Mouse (Mus musculus): ENCODE measurements around the gene Gnmt. TPM values are rescaled to one million over a fixed set of nuclear protein-coding genes. Genes with fewer than 3 reads are reported as not detected.

Gene Gnmt
- polyA plus RNA-seq, 1 experiment from 2014 or later, result 1.2 TPM

GRCm38 (mm10) chr17:46691390-46691789 lies 37.6 kb downstream of the Gnmt start:
- peaks cover 24% of the 10 kb centered on the region for H3K36me3 ChIP-seq (ENCODE audit: control insufficient read depth, insufficient read depth, low read length)
- WGBS, result 96% methylated on average over 2 of the region's 2 CpGs

GRCm38 (mm10) chr17:46690665-46691064 lies 38.3 kb downstream of the Gnmt start:
- H3K27me3 ChIP-seq (replicated peaks; ENCODE audit: control insufficient read depth, insufficient read depth, low read length), result no peaks in the 10 kb centered on the region
- no peak for DNase-seq (ENCODE audit: low spot score)
- no peak for ATAC-seq (ENCODE audit: low read depth)
- WGBS, result 95% methylated on average over 12 of the region's 12 CpGs
- no peaks in the 10 kb centered on the region for H3K9me3 ChIP-seq (ENCODE audit: control insufficient read depth, low read length)
- no peak overlapping the region for H3K4me3 ChIP-seq (ENCODE audit: low read depth, low read length)
- H3K27ac ChIP-seq (replicated peaks; ENCODE audit: low read depth, low read length), result no peak overlapping the region
- H3K4me2 ChIP-seq (ENCODE audit: low read depth, low read length), result no peak overlapping the region
- H3K4me1 ChIP-seq (ENCODE audit: control insufficient read depth, insufficient read depth, low read length), result no peaks in the 10 kb centered on the region
- H3K9ac ChIP-seq (ENCODE audit: low read depth, low read length), result no peak overlapping the region
- H3K36me3 ChIP-seq (ENCODE audit: control insufficient read depth, insufficient read depth, low read length), result peaks cover 32% of the 10 kb centered on the region

More at GRCm38 (mm10) chr17:46691390-46691789, 37.6 kb downstream of the Gnmt start:
- Histone ChIP-seq H3K4me2 (ENCODE audit: low read depth, low read length) (no peak overlapping the region), H3K9ac (ENCODE audit: low read depth, low read length) (no peak overlapping the region), H3K9me3 (ENCODE audit: control insufficient read depth, low read length) (no peaks in the 10 kb centered on the region), H3K27me3 (replicated peaks; ENCODE audit: control insufficient read depth, insufficient read depth, low read length) (no peaks in the 10 kb centered on the region), H3K4me3 (ENCODE audit: low read depth, low read length) (no peak overlapping the region), H3K27ac (replicated peaks; ENCODE audit: low read depth, low read length) (no peak overlapping the region), H3K4me1 (ENCODE audit: control insufficient read depth, insufficient read depth, low read length) (no peaks in the 10 kb centered on the region)
- no peak for DNase-seq (ENCODE audit: low spot score)
- ATAC-seq (ENCODE audit: low read depth), result no peak

- no peak for ATAC-seq (ENCODE audit: low read depth)
- Histone ChIP-seq H3K9ac (ENCODE audit: low read depth, low read length) (no peak overlapping the region), H3K4me1 (ENCODE audit: control insufficient read depth, insufficient read depth, low read length) (peaks cover 7% of the 10 kb centered on the region; the same call in 1 of the 2 replicates), H3K27me3 (replicated peaks; ENCODE audit: control insufficient read depth, insufficient read depth, low read length) (no peaks in the 10 kb centered on the region), H3K4me2 (ENCODE audit: low read depth, low read length) (no peak overlapping the region), H3K4me3 (ENCODE audit: low read depth, low read length) (no peak overlapping the region), H3K27ac (replicated peaks; ENCODE audit: low read depth, low read length) (no peak overlapping the region), H3K36me3 (ENCODE audit: control insufficient read depth, insufficient read depth, low read length) (peaks cover 63% of the 10 kb centered on the region), H3K9me3 (ENCODE audit: control insufficient read depth, low read length) (no peaks in the 10 kb centered on the region)
- DNase-seq (ENCODE audit: low spot score), result no peak
- 93% methylated on average over 6 of the region's 6 CpGs for WGBS
Observed at GRCm38 (mm10) chr17:46685913-46686312, 43.1 kb downstream of the Gnmt start.

- H3K4me1 ChIP-seq (ENCODE audit: control insufficient read depth, insufficient read depth, low read length), result peaks cover 17% of the 10 kb centered on the region
- peaks cover 59% of the 10 kb centered on the region for H3K36me3 ChIP-seq (ENCODE audit: control insufficient read depth, insufficient read depth, low read length)
- H3K4me3 ChIP-seq (ENCODE audit: low read depth, low read length), result no peak overlapping the region
- H3K27ac ChIP-seq (replicated peaks; ENCODE audit: low read depth, low read length), result no peak overlapping the region
- 88% methylated on average over 15 of the region's 16 CpGs for WGBS
- no peaks in the 10 kb centered on the region for H3K9me3 ChIP-seq (ENCODE audit: control insufficient read depth, low read length)
- ATAC-seq (ENCODE audit: low read depth), result no peak
- H3K9ac ChIP-seq (ENCODE audit: low read depth, low read length), result no peak overlapping the region
- no peak overlapping the region for H3K4me2 ChIP-seq (ENCODE audit: low read depth, low read length)
- no peak for DNase-seq (ENCODE audit: low spot score)
- H3K27me3 ChIP-seq (replicated peaks; ENCODE audit: control insufficient read depth, insufficient read depth, low read length), result no peaks in the 10 kb centered on the region
Observed at GRCm38 (mm10) chr17:46682654-46683389, 46.1 kb downstream of the Gnmt start.

GRCm38 (mm10) chr17:46681466-46682118 lies 47.4 kb downstream of the Gnmt start:
- H3K9ac ChIP-seq (ENCODE audit: low read depth, low read length), result peak overlapping the region; percentile 78
- peaks cover 17% of the 10 kb centered on the region for H3K4me1 ChIP-seq (ENCODE audit: control insufficient read depth, insufficient read depth, low read length)
- no peak for DNase-seq (ENCODE audit: low spot score)
- H3K9me3 ChIP-seq (ENCODE audit: control insufficient read depth, low read length), result no peaks in the 10 kb centered on the region
- peak overlapping the region; percentile 82 for H3K4me3 ChIP-seq (ENCODE audit: low read depth, low read length)
- WGBS, result 17% methylated on average over 12 of the region's 12 CpGs
- H3K27ac ChIP-seq (replicated peaks; ENCODE audit: low read depth, low read length), result peak overlapping the region; percentile 64
- H3K36me3 ChIP-seq (ENCODE audit: control insufficient read depth, insufficient read depth, low read length), result peaks cover 59% of the 10 kb centered on the region
- no peaks in the 10 kb centered on the region for H3K27me3 ChIP-seq (replicated peaks; ENCODE audit: control insufficient read depth, insufficient read depth, low read length)
- H3K4me2 ChIP-seq (ENCODE audit: low read depth, low read length), result peak overlapping the region; percentile 88
- ATAC-seq (ENCODE audit: low read depth), result no peak

GRCm38 (mm10) chr17:46680760-46681373 lies 48.1 kb downstream of the Gnmt start, which contains the start of gene Klhdc3:
Gene Klhdc3 (minus strand): TSS chr17:46680914.
- H3K27ac ChIP-seq (replicated peaks; ENCODE audit: low read depth, low read length), result peak within 1 kb of the TSS; percentile 87
- peaks cover 59% of the 10 kb centered on the region for H3K36me3 ChIP-seq (ENCODE audit: control insufficient read depth, insufficient read depth, low read length)
- peak within 1 kb of the TSS; percentile 78 for H3K9ac ChIP-seq (ENCODE audit: low read depth, low read length)
- peak within 1 kb of the TSS; percentile 82 for H3K4me3 ChIP-seq (ENCODE audit: low read depth, low read length)
- ATAC-seq (ENCODE audit: low read depth) (peak; percentile 98), DNase-seq (ENCODE audit: low spot score) (peak; percentile 99)
- WGBS, result under 1% methylated on average over 44 of the region's 49 CpGs
- H3K4me1 ChIP-seq (ENCODE audit: control insufficient read depth, insufficient read depth, low read length), result peaks cover 17% of the 10 kb centered on the region
- H3K27me3 ChIP-seq (replicated peaks; ENCODE audit: control insufficient read depth, insufficient read depth, low read length), result no peaks in the 10 kb centered on the region
- peak within 1 kb of the TSS; percentile 88 for H3K4me2 ChIP-seq (ENCODE audit: low read depth, low read length)
- H3K9me3 ChIP-seq (ENCODE audit: control insufficient read depth, low read length), result no peaks in the 10 kb centered on the region

- Histone ChIP-seq H3K9ac (ENCODE audit: low read depth, low read length) (peak overlapping the region; percentile 78), H3K9me3 (ENCODE audit: control insufficient read depth, low read length) (no peaks in the 10 kb centered on the region), H3K4me1 (ENCODE audit: control insufficient read depth, insufficient read depth, low read length) (peaks cover 17% of the 10 kb centered on the region), H3K27ac (replicated peaks; ENCODE audit: low read depth, low read length) (peak overlapping the region; percentile 87), H3K4me2 (ENCODE audit: low read depth, low read length) (peak overlapping the region; percentile 88), H3K36me3 (ENCODE audit: control insufficient read depth, insufficient read depth, low read length) (peaks cover 59% of the 10 kb centered on the region), H3K27me3 (replicated peaks; ENCODE audit: control insufficient read depth, insufficient read depth, low read length) (no peaks in the 10 kb centered on the region), H3K4me3 (ENCODE audit: low read depth, low read length) (peak overlapping the region; percentile 82)
- under 1% methylated on average over 34 of the region's 34 CpGs for WGBS
- DNase-seq (ENCODE audit: low spot score) (peak; percentile 66), ATAC-seq (ENCODE audit: low read depth) (peak; percentile 24)
Observed at GRCm38 (mm10) chr17:46679843-46680759, 48.9 kb downstream of the Gnmt start.

GRCm38 (mm10) chr17:46678911-46679310 lies 50.1 kb downstream of the Gnmt start:
- peak; percentile 51 for DNase-seq (ENCODE audit: low spot score)
- ATAC-seq (ENCODE audit: low read depth), result no peak
- H3K9ac ChIP-seq (ENCODE audit: low read depth, low read length), result peak overlapping the region; percentile 78
- 31% methylated on average over 9 of the region's 9 CpGs for WGBS
- peak overlapping the region; percentile 88 for H3K4me2 ChIP-seq (ENCODE audit: low read depth, low read length)
- H3K27ac ChIP-seq (replicated peaks; ENCODE audit: low read depth, low read length), result 0 out of 2 replicates have a peak overlapping the region, but pooled peaks have one; percentile 16
- no peaks in the 10 kb centered on the region for H3K27me3 ChIP-seq (replicated peaks; ENCODE audit: control insufficient read depth, insufficient read depth, low read length)
- H3K4me1 ChIP-seq (ENCODE audit: control insufficient read depth, insufficient read depth, low read length), result peaks cover 23% of the 10 kb centered on the region
- H3K4me3 ChIP-seq (ENCODE audit: low read depth, low read length), result peak overlapping the region; percentile 82
- peaks cover 53% of the 10 kb centered on the region for H3K36me3 ChIP-seq (ENCODE audit: control insufficient read depth, insufficient read depth, low read length)
- no peaks in the 10 kb centered on the region for H3K9me3 ChIP-seq (ENCODE audit: control insufficient read depth, low read length)
